Mouse (Mus musculus) liver, embryonic 11.5 days (tissue): ENCODE data around the gene Eci3. TPM values are rescaled to one million over a fixed set of nuclear protein-coding genes. Genes with fewer than 3 reads are reported as not detected.
"Not testable (repeated sequence)": the region's sequence is repeated elsewhere in the genome, so short reads cannot be mapped to it uniquely, and the experiment has no call there.

Experiments
- ATAC-seq: fragments of 200-750 bp; cut with Nextera tagmentation; replicated peaks from 2 replicates; pipeline ENCODE4 v1.8.0; 2017; ENCODE audit warnings: moderate number of reproducible peaks, mild to moderate bottlenecking, moderate TSS enrichment, moderate library complexity; ENCODE audit not compliant: low FRiP score
- DNase-seq: peaks from one replicate; pipeline ENCODE4 v3.0.0-alpha.2; 2017; ENCODE audit warnings: low spot score
- H3K27ac ChIP-seq: fragments of 300-500 bp; sonication (generic); 2 replicates; pipeline ENCODE4 v1.5.1; 2014; ENCODE audit warnings: mild to moderate bottlenecking, low read depth, low read length, control low read depth
- H3K27me3 ChIP-seq: fragments of 300-500 bp; sonication (generic); replicated peaks from 2 replicates; pipeline ENCODE4 v1.6.1; 2014; ENCODE audit warnings: low read length, mixed read lengths; ENCODE audit not compliant: control insufficient read depth, insufficient read depth
- H3K36me3 ChIP-seq: fragments of 300-500 bp; sonication (generic); 2 replicates; pipeline ENCODE4 v1.6.1; 2014; ENCODE audit warnings: mild to moderate bottlenecking, low read length, moderate library complexity, mixed read lengths; ENCODE audit not compliant: control insufficient read depth, insufficient read depth
- H3K4me1 ChIP-seq: fragments of 300-500 bp; sonication (generic); replicated peaks from 2 replicates; pipeline ENCODE4 v1.6.1; 2014; ENCODE audit warnings: low read length, mixed read lengths; ENCODE audit not compliant: control insufficient read depth, insufficient read depth
- H3K4me2 ChIP-seq: fragments of 300-500 bp; sonication (generic); 2 replicates; pipeline ENCODE4 v1.6.1; 2014; ENCODE audit warnings: mild to moderate bottlenecking, control low read depth, moderate library complexity
- H3K4me3 ChIP-seq: fragments of 300-500 bp; sonication (generic); 2 replicates; pipeline ENCODE4 v1.5.1; 2014; ENCODE audit warnings: low read depth, low read length, control low read depth
- H3K9ac ChIP-seq: fragments of 300-500 bp; sonication (generic); 2 replicates; pipeline ENCODE4 v1.6.1; 2014; ENCODE audit warnings: low read depth, low read length, control low read depth
- H3K9me3 ChIP-seq: fragments of 300-500 bp; sonication (generic); 2 replicates; pipeline ENCODE4 v1.6.1; 2016; ENCODE audit warnings: low read length, inconsistent platforms, mixed read lengths; ENCODE audit not compliant: control insufficient read depth
- WGBS: fragments of 180-500 bp; shearing (Covaris S2); extraction: QIAGEN DNeasy Blood & Tissue Kit; methylation state at CpG from one replicate; pipeline ENCODE4 v1.1.7; 2014; 5-methylcytosine and 5-hydroxymethylcytosine counted together
- polyA plus RNA-seq: library from polyadenylated mRNA; unstranded; fragments of >200 nt; fragmentation: Nextera tagmentation; extraction: Ambion mirVana; gene quantifications from 2 replicates; pipeline ENCODE4 v1.2.1, GENCODE M21; 2014

Gene Eci3
- polyA plus RNA-seq, 1 experiment from 2014 or later: 0.37 TPM

- no peaks in the 10 kb centered on the region for H3K9me3 ChIP-seq
- H3K27me3 ChIP-seq: no peaks in the 10 kb centered on the region
- no peak overlapping the region for H3K4me3 ChIP-seq
- 81% methylated on average over 3 of the region's 3 CpGs for WGBS
- DNase-seq: no peak
- peaks cover 21% of the 10 kb centered on the region for H3K36me3 ChIP-seq
- no peak overlapping the region for H3K4me2 ChIP-seq
- H3K9ac ChIP-seq: no peak overlapping the region
- no peak overlapping the region for H3K27ac ChIP-seq
- no peaks in the 10 kb centered on the region for H3K4me1 ChIP-seq
- ATAC-seq: no peak
These were observed 13.8 kb upstream of the Eci3 start for GRCm38 (mm10) chr13:34977410-34977809.

DNA sequence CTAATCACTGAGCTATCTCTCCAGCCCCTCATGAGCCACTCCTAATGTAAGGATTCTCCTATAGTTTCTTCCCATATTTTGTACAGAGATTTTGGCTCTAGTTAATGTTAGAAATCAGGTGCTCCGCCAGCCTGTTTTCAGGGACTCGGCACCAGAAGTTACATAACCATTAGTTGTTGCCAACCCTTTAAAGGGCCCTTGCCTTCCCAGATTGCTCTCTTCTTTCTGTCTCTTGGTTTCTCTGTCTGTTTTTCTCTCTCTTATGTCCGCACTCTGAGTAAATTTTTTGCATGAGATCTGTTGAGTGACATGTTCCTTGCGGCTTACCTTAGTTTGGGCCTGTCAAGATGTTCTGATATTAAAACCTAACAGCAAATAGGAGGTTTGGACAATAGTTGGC, 12.5 kb upstream of the Eci3 start:
- Histone ChIP-seq H3K4me1 (no peaks in the 10 kb centered on the region), H3K9me3 (no peaks in the 10 kb centered on the region), H3K27ac (no peak overlapping the region), H3K4me3 (no peak overlapping the region), H3K36me3 (peaks cover 21% of the 10 kb centered on the region), H3K4me2 (no peak overlapping the region), H3K27me3 (no peaks in the 10 kb centered on the region), H3K9ac (no peak overlapping the region)
- WGBS: 92% methylated on average over 4 of the region's 4 CpGs
- DNase-seq (no peak), ATAC-seq (no peak)

GRCm38 (mm10) chr13:34973770-34974169, 10.2 kb upstream of the Eci3 start:
- no peaks in the 10 kb centered on the region for H3K9me3 ChIP-seq
- no peak overlapping the region for H3K4me2 ChIP-seq
- H3K27me3 ChIP-seq: no peaks in the 10 kb centered on the region
- ATAC-seq (no peak), DNase-seq (no peak)
- no peak overlapping the region for H3K4me3 ChIP-seq
- 24% methylated on average over 1 of the region's 1 CpGs for WGBS
- no peak overlapping the region for H3K9ac ChIP-seq
- no peak overlapping the region for H3K27ac ChIP-seq
- H3K4me1 ChIP-seq: no peaks in the 10 kb centered on the region
- H3K36me3 ChIP-seq: peaks cover 12% of the 10 kb centered on the region

- no peak for DNase-seq
- H3K4me3 ChIP-seq: no peak overlapping the region
- H3K9ac ChIP-seq: no peak overlapping the region
- no peaks in the 10 kb centered on the region for H3K4me1 ChIP-seq
- no peak for ATAC-seq
- no peak overlapping the region for H3K4me2 ChIP-seq
- peaks cover 10% of the 10 kb centered on the region for H3K36me3 ChIP-seq
- no peaks in the 10 kb centered on the region for H3K27me3 ChIP-seq
- no peak overlapping the region for H3K27ac ChIP-seq
- 24% methylated on average over 1 of the region's 1 CpGs for WGBS
- no peaks in the 10 kb centered on the region for H3K9me3 ChIP-seq
These were observed 9.5 kb upstream of the Eci3 start for GRCm38 (mm10) chr13:34973149-34973548.

GRCm38 (mm10) chr13:34972456-34972855, 8.8 kb upstream of the Eci3 start:
- H3K4me3 ChIP-seq, H3K9me3 ChIP-seq, H3K27ac ChIP-seq, H3K4me2 ChIP-seq, ATAC-seq, H3K4me1 ChIP-seq, DNase-seq, H3K27me3 ChIP-seq, H3K9ac ChIP-seq, H3K36me3 ChIP-seq: not testable (repeated sequence)

GRCm38 (mm10) chr13:34965647-34966046, 2.0 kb upstream of the Eci3 start:
- not testable (repeated sequence) for ATAC-seq, H3K36me3 ChIP-seq, H3K4me2 ChIP-seq, H3K4me1 ChIP-seq, H3K27ac ChIP-seq, H3K4me3 ChIP-seq, H3K9me3 ChIP-seq, H3K9ac ChIP-seq
- H3K27me3 ChIP-seq: peaks cover 22% of the 10 kb centered on the region
- DNase-seq: peak; percentile 23
- WGBS: 69% methylated on average over 9 of the region's 9 CpGs

DNA sequence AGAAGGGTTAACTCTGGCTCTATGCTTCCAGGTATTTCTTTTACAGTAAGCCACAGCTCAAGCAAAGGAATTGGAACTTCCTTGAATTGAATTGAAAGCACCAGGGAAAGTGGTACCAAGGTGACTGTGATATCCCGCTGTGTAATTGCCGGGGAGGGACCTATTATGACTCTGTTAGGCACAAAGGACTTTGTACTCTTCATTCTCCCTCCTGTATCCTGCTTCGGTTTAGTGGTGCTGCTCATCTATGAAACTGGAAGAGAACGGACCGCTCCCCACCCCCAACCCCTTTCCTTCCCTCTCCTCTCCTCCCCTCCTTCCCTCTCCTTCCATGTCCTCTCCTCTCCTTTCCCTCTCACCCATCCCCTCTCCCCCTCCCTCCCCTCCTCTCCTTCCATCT, 1.3 kb upstream of the Eci3 start:
- ATAC-seq (no peak), DNase-seq (peak; percentile 25)
- H3K9ac ChIP-seq: no peak overlapping the region
- no peaks in the 10 kb centered on the region for H3K36me3 ChIP-seq
- peak overlapping the region; percentile 47; the same call in 1 of the 2 replicates for H3K4me3 ChIP-seq
- peaks cover 22% of the 10 kb centered on the region for H3K27me3 ChIP-seq
- H3K4me2 ChIP-seq: peak overlapping the region; percentile 76
- no peaks in the 10 kb centered on the region for H3K9me3 ChIP-seq
- 19% methylated on average over 5 of the region's 5 CpGs for WGBS
- H3K4me1 ChIP-seq: peaks cover 3% of the 10 kb centered on the region
- H3K27ac ChIP-seq: no peak overlapping the region

- Histone ChIP-seq H3K9me3 (no peaks in the 10 kb centered on the region), H3K4me3 (peak overlapping the region; percentile 47), H3K36me3 (no peaks in the 10 kb centered on the region), H3K27me3 (peaks cover 22% of the 10 kb centered on the region), H3K9ac (no peak overlapping the region), H3K4me1 (peaks cover 3% of the 10 kb centered on the region), H3K27ac (no peak overlapping the region), H3K4me2 (peak overlapping the region; percentile 76)
- ATAC-seq: no peak
- DNase-seq: peak; percentile 38
- 4% methylated on average over 14 of the region's 14 CpGs for WGBS
These were observed 809 bp upstream of the Eci3 start for GRCm38 (mm10) chr13:34964419-34964818.

GRCm38 (mm10) chr13:34960996-34961770, 2.4 kb downstream of the Eci3 start:
- DNase-seq (peak; percentile 18), ATAC-seq (no peak)
- Histone ChIP-seq H3K9ac (no peak overlapping the region), H3K4me1 (peaks cover 3% of the 10 kb centered on the region), H3K36me3 (no peaks in the 10 kb centered on the region), H3K4me2 (no peak overlapping the region), H3K27me3 (peaks cover 22% of the 10 kb centered on the region), H3K9me3 (no peaks in the 10 kb centered on the region), H3K27ac (no peak overlapping the region), H3K4me3 (no peak overlapping the region)
- 68% methylated on average over 4 of the region's 4 CpGs for WGBS
